Mouse (Mus musculus) kidney, postnatal 25 days (tissue): ENCODE results near the gene Gabbr1.
"Not testable (repeated sequence)": the region's sequence is repeated elsewhere in the genome, so short reads cannot be mapped to it uniquely, and the experiment has no call there.

Source experiments
- DNase-seq, 2 experiments: peaks; one replicate each; pipeline ENCODE4 v3.0.0; 2021; ENCODE audit warnings: mixed read lengths in 2 of 2

Gene Gabbr1

DNA sequence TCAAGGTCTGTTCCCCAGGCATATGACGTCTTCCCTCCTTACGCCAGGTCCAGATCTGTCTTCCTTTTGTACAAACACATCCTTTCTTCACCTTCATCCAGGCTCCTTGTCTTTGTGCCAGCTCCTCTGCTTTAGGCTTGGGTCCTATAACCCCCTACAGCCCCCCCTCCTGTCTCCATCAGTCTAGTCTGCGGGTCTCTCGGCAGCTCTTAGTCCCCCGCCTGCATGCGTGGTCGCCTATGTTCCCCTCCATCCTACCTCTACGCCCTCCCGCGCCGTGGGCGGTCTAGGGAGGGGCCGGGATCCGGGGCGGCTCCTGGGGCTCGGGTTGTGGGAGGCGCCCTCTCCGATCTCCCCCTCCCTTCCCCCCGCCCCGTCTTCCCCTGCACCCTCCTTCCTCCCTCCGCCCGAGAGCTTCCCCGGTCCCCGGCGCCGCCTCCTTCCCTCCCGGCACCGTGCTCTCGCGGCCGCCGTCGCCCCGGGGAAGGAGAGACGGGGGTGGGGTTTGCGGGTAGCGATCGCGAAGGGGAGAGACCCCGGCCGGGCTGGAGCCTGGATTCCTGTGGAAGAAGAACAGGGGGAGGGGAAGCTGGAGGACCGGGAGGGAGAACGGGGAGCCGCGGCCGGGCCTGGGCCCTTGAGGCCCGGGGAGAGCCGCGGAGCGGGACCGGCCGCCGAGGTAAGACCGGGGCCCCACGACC is at the start of gene Gabbr1:
Gabbr1 (plus strand) TSS at position 356 of the 701 bp plus-strand sequence.
- DNase-seq: peak; percentile 81 to 91

DNA sequence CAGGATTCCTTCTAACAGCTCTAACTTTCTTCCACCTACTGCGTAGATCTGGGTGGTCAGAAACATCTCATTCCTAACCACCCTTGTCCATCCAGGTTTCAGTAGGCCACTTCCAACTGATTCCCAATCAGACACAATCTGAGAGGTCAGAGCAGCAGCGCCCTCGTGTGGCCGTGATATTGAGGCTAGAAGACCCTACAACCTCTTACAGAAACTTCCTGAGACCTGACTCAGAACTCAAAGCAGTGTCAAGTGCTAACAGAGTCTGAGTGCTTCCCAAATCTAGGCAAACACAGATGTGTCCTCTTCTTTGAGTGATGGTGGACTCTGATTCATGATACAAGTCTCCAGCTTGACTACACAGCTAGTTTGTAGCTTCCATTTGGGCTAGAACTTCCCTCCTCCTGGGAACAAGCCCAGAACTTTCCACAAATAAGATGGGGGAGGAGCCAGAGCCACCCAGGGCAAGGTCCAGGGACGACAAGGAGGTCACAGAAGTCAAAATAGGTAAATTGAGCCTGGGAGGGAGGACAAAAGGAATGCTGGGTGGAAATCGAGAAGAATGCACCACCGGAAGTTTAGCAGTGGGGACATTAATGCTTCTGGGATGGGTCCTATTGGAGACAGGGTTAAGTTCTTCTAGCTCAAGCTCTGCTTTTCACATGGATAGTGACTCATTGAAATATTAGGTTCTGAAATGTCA is 48.6 kb upstream of the Gabbr1 start:
- DNase-seq: peak; percentile 77 to 94

DNA sequence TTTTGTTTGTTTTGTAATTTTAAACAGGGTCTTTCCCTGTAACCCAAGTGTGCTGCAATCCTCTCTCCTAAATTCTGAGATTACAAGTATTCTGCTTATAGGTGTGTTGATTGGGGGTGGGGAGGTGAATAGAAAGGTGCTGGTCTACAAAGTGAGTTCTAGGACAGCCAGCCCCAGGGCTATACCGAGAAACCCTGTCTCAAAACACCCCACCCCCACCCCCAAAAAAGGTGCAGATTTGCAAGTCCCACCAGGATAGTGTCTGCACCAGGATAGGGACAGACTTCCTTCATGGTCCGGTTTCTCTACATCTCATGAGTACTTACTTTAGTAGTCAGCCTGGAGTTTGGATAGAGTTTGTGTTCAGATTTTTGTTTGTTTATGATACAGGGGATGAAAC is 47.3 kb upstream of the Gabbr1 start:
- DNase-seq: no peak

- DNase-seq: no peak
Measured at GRCm38 (mm10) chr17:37000863-37001262, 44.9 kb upstream of the Gabbr1 start, which contains the start of gene Zfp57. TSS of gene Zfp57 (plus strand) at chr17:37001163.

- DNase-seq: peak; percentile 73
Measured at GRCm38 (mm10) chr17:37002364-37003330, 43.1 kb upstream of the Gabbr1 start.

GRCm38 (mm10) chr17:37003366-37003765 is 42.4 kb upstream of the Gabbr1 start:
- no peak for DNase-seq

DNA sequence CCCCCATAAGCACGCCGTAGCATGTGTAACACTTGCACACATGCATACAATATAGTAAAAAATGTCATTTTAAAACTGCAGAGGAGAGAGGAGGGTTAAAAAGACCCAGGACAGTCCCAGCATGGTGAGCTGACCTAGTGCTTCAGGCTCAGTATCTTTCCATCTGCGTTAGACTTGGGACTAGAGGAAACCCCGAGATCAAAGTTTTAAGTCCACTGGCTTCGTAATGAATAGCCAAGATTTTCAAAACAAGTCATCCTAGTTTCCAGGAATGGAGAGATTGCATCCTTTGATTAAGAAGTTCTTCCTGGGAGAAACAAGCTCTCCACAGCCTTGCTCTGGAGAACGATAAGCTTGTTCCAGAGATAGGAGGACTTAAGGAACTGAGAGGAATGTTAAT is 37.6 kb upstream of the Gabbr1 start:
- DNase-seq: no peak

DNA sequence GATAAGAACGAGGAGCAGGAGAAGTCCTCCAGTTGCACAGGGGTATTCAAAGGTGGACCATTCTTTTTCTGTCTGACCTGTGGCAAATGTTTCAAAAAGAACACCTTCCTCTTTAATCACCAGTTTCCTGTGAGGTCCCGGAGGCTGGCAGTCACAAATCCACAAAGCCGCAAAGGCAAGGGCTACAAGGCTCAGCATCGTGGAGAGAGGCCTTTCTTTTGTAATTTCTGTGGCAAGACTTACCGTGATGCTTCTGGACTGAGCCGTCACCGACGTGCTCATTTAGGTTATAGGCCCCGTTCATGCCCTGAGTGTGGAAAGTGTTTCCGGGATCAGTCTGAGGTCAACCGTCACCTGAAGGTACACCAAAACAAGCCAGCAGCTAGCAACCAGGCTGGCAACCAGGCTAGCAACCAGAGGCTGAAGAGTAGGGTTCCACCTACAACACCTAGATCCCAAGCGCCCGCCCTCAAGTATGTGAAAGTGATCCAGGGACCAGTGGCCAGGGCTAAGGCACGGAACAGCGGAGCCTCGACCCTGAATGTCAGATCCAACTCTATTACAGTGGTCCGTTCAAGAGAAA is 36.2 kb upstream of the Gabbr1 start:
- no peak for DNase-seq

DNA sequence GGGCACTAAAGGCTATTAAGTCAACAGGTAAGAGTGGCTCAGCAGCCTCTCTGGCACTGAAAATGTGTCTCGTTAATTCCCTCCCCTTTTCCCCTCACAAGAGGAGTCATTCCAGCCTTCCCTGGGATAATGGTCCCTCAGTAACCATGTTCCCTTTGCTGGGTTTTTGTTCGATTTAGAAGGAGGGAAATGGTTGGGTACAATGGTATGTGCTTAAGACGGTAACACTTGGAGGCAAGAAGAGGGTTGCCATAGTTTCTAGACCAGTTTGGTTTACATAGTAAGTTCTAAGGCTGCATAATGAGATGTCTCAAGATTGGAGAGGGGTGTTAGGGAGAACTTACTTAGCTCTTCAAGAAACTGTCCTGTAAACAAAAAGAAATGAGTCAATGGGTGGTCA is 34.0 kb upstream of the Gabbr1 start:
- DNase-seq: no peak

GRCm38 (mm10) chr17:37012141-37012540 is 33.6 kb upstream of the Gabbr1 start:
- DNase-seq: no peak

- DNase-seq: no peak
Measured at GRCm38 (mm10) chr17:37016333-37016732, 29.4 kb upstream of the Gabbr1 start.

- no peak for DNase-seq
Measured at GRCm38 (mm10) chr17:37018328-37018727, 27.4 kb upstream of the Gabbr1 start.

GRCm38 (mm10) chr17:37019242-37019641 is 26.5 kb upstream of the Gabbr1 start:
- DNase-seq: not testable (repeated sequence)

- no peak for DNase-seq
Measured at GRCm38 (mm10) chr17:37022628-37023576, 22.9 kb upstream of the Gabbr1 start, which contains the start of gene Mog. TSS of gene Mog (minus strand) at chr17:37023398.

GRCm38 (mm10) chr17:37026425-37026824 is 19.3 kb upstream of the Gabbr1 start:
- DNase-seq: no peak

- no peak for DNase-seq
Measured at GRCm38 (mm10) chr17:37027486-37027885, 18.3 kb upstream of the Gabbr1 start.

DNA sequence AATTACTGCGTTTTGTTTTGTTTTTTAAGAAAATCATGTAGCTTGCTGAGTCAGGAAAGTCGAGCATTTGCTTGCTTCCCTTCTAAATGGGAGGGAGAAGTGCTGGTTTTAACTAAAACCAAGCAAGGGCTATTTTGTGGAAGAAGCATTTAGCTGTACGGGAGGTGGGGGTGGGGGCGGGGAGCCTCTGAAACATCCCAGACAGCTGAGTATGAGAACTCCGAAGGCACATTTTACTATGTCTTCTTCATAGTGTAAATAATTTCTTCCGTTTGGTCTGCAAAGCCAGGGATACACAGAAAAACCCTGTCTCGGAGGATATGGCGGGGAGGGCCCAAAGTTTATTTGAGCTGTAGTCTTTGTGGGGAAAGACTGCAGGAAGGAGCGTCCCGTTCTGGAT is 17.6 kb upstream of the Gabbr1 start:
- no peak for DNase-seq

GRCm38 (mm10) chr17:37028683-37029120 is 17.1 kb upstream of the Gabbr1 start:
- peak; percentile 91 to 93 for DNase-seq

GRCm38 (mm10) chr17:37029162-37029561 is 16.6 kb upstream of the Gabbr1 start:
- no peak for DNase-seq

GRCm38 (mm10) chr17:37039127-37039894 is 6.5 kb upstream of the Gabbr1 start:
- no peak for DNase-seq
